Mouse (Mus musculus) midbrain, postnatal 0 days (tissue): ENCODE results near the gene Rufy2. TPM values are rescaled to one million over a fixed set of nuclear protein-coding genes. Genes with fewer than 3 reads are reported as not detected.

Source experiments
- ATAC-seq: fragments of 200-750 bp; cut with Nextera tagmentation; 2 replicates; pipeline ENCODE4 v1.8.0; 2017; ENCODE audit warnings: moderate number of reproducible peaks, mild to moderate bottlenecking, moderate TSS enrichment, moderate library complexity; ENCODE audit not compliant: low FRiP score
- DNase-seq: peaks from one replicate; pipeline ENCODE4 v3.0.0-alpha.2; 2015; ENCODE audit warnings: low spot score
- H3K27ac ChIP-seq: fragments of 300-500 bp; sonication (generic); 2 replicates; pipeline ENCODE4 v1.5.1; 2014; ENCODE audit warnings: low read depth, mild to moderate bottlenecking, low read length, mixed read lengths
- H3K27me3 ChIP-seq: fragments of 300-500 bp; sonication (generic); 2 replicates; pipeline ENCODE4 v1.6.1; 2014; ENCODE audit warnings: low read length, control low read depth, mixed read lengths; ENCODE audit not compliant: insufficient read depth
- H3K36me3 ChIP-seq: fragments of 300-500 bp; sonication (generic); 2 replicates; pipeline ENCODE4 v1.6.1; 2014; ENCODE audit warnings: low read length, control low read depth, mixed read lengths; ENCODE audit not compliant: insufficient read depth
- H3K4me1 ChIP-seq: fragments of 300-500 bp; sonication (generic); 2 replicates; pipeline ENCODE4 v1.6.1; 2014; ENCODE audit warnings: mild to moderate bottlenecking, control low read depth, antibody characterized with exemption, low read length, mixed read lengths; ENCODE audit not compliant: insufficient read depth
- H3K4me2 ChIP-seq: fragments of 300-500 bp; sonication (generic); 2 replicates; pipeline ENCODE4 v1.6.1; 2014; ENCODE audit warnings: low read depth, mild to moderate bottlenecking, low read length, mixed read lengths; ENCODE audit not compliant: poor library complexity, severe bottlenecking
- H3K4me3 ChIP-seq: fragments of 300-500 bp; sonication (generic); 2 replicates; pipeline ENCODE4 v1.5.1; 2014; ENCODE audit warnings: low read depth, mild to moderate bottlenecking, low read length, moderate library complexity
- H3K9ac ChIP-seq: fragments of 300-500 bp; sonication (generic); replicated peaks from 2 replicates; pipeline ENCODE4 v1.6.1; 2014; ENCODE audit warnings: mild to moderate bottlenecking, low read length, moderate library complexity, mixed read lengths; ENCODE audit not compliant: poor library complexity, severe bottlenecking
- H3K9me3 ChIP-seq: fragments of 300-500 bp; sonication (generic); 2 replicates; pipeline ENCODE4 v1.6.1; 2016; ENCODE audit warnings: low read length, control low read depth
- CTCF ChIP-seq: IDR thresholded peaks from 2 replicates; pipeline ENCODE4 v1.5.1; 2016; ENCODE audit warnings: antibody characterized with exemption, mild to moderate bottlenecking
- WGBS: fragments of 180-500 bp; shearing (Covaris S2); extraction: QIAGEN DNeasy Blood & Tissue Kit; methylation state at CpG from one replicate; pipeline ENCODE4 v1.1.7; 2014; 5-methylcytosine and 5-hydroxymethylcytosine counted together
- polyA plus RNA-seq: library from polyadenylated mRNA; unstranded; fragments of >200 nt; fragmentation: Nextera tagmentation; extraction: Ambion mirVana; gene quantifications from 2 replicates; pipeline ENCODE4 v1.2.1, GENCODE M21; 2015
- total RNA-seq: library from RNA; depleted of rRNA; stranded (reverse); fragments of >200 nt; gene quantifications from 2 replicates; pipeline ENCODE4 v1.2.3, GENCODE M21; 2014

Gene Rufy2
- total and polyA plus RNA-seq, 2 experiments from 2014 or later: 34.5 to 65.5 TPM

DNA sequence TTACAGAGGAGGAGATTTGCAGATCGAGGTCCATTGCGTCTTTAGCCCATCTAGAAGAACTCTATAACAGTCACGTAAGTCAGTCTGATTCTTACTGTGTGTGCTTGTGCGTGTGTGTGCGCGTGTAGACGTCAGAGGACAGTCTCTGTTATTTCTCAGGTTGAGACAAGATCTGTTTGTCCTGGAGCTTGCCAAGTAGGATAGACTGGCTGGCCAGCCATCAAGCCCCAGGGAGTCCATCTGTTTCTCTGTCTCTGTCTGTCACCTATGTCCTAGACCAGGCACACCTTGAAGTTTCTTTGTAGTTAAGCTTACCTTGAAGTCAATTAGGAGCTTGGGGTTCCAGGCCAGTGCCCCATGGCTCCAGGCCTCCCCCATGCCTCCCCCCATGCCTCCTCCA, 16.1 kb upstream of the Rufy2 start:
- Histone ChIP-seq H3K27me3 (no peaks in the 10 kb centered on the region), H3K36me3 (peaks cover 43% of the 10 kb centered on the region), H3K9me3 (no peaks in the 10 kb centered on the region), H3K4me1 (no peaks in the 10 kb centered on the region), H3K9ac (no peak overlapping the region), H3K27ac (no peak overlapping the region), H3K4me3 (no peak overlapping the region), H3K4me2 (no peak overlapping the region)
- WGBS: 97% methylated on average over 7 of the region's 7 CpGs
- no peak for TF ChIP-seq CTCF
- DNase-seq (no peak), ATAC-seq (no peak)

GRCm38 (mm10) chr10:62965796-62966195, 14.2 kb upstream of the Rufy2 start:
- Histone ChIP-seq H3K4me3 (no peak overlapping the region), H3K27ac (no peak overlapping the region), H3K9ac (no peak overlapping the region), H3K4me2 (no peak overlapping the region), H3K9me3 (no peaks in the 10 kb centered on the region), H3K4me1 (no peaks in the 10 kb centered on the region), H3K36me3 (peaks cover 32% of the 10 kb centered on the region; the same call in 1 of the 2 replicates), H3K27me3 (no peaks in the 10 kb centered on the region)
- no peak for DNase-seq
- ATAC-seq: no peak
- WGBS: 93% methylated on average over 11 of the region's 11 CpGs
- TF ChIP-seq CTCF: no peak

DNA sequence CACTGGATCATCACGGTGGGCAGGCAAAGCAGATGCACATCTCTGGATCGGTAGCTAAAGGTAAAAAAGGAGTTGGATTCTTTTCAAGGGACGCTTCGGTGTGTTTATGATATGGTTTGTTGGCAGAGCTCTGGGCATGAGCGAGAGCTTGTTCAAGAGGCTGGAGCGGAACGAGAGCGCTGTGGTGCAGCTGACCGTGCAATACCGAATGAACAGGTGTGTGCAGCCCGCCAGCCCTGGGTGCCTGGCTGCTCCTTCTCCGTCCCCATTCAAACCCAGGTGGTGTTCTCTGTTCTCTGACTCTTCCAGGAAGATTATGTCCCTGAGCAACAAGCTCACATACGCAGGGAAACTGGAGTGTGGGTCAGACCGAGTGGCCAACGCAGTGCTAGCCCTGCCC, 13.7 kb upstream of the Rufy2 start:
- WGBS: 95% methylated on average over 15 of the region's 15 CpGs
- TF ChIP-seq CTCF: no peak
- no peak for ATAC-seq
- DNase-seq: no peak
- Histone ChIP-seq H3K4me2 (no peak overlapping the region), H3K4me1 (no peaks in the 10 kb centered on the region), H3K9me3 (no peaks in the 10 kb centered on the region), H3K9ac (no peak overlapping the region), H3K27ac (no peak overlapping the region), H3K27me3 (no peaks in the 10 kb centered on the region), H3K36me3 (peaks cover 27% of the 10 kb centered on the region; the same call in 1 of the 2 replicates), H3K4me3 (no peak overlapping the region)

DNA sequence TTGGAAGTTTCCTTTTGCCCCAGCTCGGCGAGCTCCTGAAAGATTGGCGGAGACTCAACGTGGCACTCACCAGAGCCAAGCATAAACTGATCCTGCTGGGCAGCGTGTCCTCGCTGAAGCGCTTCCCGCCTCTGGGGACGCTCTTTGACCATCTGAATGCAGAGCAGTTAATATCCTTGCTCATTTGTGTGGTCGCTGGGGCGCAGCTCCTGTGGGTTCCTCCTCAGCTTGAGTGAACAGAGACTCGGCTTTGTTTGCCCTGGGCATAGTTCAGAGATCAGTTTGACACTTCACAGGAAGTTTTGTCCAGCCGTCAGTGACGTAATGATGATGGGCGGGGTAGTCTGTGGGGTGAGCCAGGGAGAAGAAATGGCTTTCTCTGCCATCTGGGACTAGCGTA, 8.2 kb upstream of the Rufy2 start:
- no peaks in the 10 kb centered on the region for H3K9me3 ChIP-seq
- H3K9ac ChIP-seq: no peak overlapping the region
- TF ChIP-seq CTCF: no peak; the same call in 1 of the 2 replicates
- H3K4me2 ChIP-seq: no peak overlapping the region
- no peak overlapping the region for H3K27ac ChIP-seq
- DNase-seq: peak; percentile 41
- H3K4me3 ChIP-seq: no peak overlapping the region
- WGBS: 63% methylated on average over 16 of the region's 16 CpGs
- H3K36me3 ChIP-seq: no peaks in the 10 kb centered on the region
- no peak for ATAC-seq
- no peaks in the 10 kb centered on the region for H3K4me1 ChIP-seq
- no peaks in the 10 kb centered on the region for H3K27me3 ChIP-seq

DNA sequence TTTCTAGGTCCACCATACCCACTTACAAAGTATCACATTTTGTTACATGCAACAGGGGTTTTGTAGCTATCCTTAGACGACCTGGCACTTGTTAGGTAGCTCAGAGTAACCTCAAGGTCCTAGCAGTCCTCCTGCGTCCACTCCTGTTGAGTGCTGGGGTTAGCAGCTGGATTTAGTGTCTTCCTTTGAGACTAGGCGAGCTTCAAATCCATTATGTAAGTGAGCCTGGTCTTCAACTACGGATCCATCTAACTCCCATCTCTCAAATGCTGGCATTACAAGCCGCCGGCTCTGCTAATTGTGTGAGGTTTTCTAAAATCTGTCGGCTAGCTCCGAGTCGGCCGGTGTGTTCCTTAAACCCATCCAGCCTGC, 370 bp upstream of the Rufy2 start:
- no peak for TF ChIP-seq CTCF
- DNase-seq (no peak), ATAC-seq (no peak; the same call in 1 of the 2 replicates)
- H3K27ac ChIP-seq: peak overlapping the region; percentile 88
- peaks cover 6% of the 10 kb centered on the region; the same call in 1 of the 2 replicates for H3K36me3 ChIP-seq
- WGBS: 7% methylated on average over 10 of the region's 10 CpGs
- peak overlapping the region; percentile 54 for H3K4me2 ChIP-seq
- no peaks in the 10 kb centered on the region for H3K27me3 ChIP-seq
- H3K4me1 ChIP-seq: no peaks in the 10 kb centered on the region
- H3K9me3 ChIP-seq: no peaks in the 10 kb centered on the region
- H3K9ac ChIP-seq: peak overlapping the region; percentile 99
- H3K4me3 ChIP-seq: peak overlapping the region; percentile 97

DNA sequence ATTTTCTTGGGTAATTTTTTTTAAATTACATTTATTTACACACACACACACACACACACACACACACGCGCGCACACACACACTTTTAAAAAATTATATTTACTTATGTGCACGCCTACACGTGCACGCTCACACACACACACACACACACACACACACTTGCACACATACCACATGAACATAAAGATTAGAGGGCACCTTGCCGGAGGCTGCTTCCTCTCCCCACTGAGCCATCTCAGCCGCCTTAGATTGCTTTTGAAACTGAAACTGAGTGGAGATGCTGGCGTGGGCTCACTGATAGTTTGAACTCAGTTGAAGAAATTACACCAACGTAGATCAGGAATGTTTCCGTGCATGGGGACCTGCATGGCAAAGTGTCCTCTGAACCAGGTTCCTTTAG, 4.0 kb downstream of the Rufy2 start:
- no peak for TF ChIP-seq CTCF
- Histone ChIP-seq H3K9me3 (no peaks in the 10 kb centered on the region), H3K4me1 (no peaks in the 10 kb centered on the region), H3K4me2 (no peak overlapping the region), H3K27ac (no peak overlapping the region), H3K4me3 (no peak overlapping the region), H3K9ac (no peak overlapping the region), H3K36me3 (peaks cover 17% of the 10 kb centered on the region; the same call in 1 of the 2 replicates), H3K27me3 (no peaks in the 10 kb centered on the region)
- DNase-seq (no peak), ATAC-seq (no peak)
- WGBS: 94% methylated on average over 11 of the region's 11 CpGs
